Mouse (Mus musculus): ENCODE measurements around the gene Snd1. TPM values are rescaled to one million over a fixed set of nuclear protein-coding genes. Genes with fewer than 3 reads are reported as not detected.

Snd1 gene
- polyA plus RNA-seq, 2 experiments: 31.5 to 43.2 TPM

DNA sequence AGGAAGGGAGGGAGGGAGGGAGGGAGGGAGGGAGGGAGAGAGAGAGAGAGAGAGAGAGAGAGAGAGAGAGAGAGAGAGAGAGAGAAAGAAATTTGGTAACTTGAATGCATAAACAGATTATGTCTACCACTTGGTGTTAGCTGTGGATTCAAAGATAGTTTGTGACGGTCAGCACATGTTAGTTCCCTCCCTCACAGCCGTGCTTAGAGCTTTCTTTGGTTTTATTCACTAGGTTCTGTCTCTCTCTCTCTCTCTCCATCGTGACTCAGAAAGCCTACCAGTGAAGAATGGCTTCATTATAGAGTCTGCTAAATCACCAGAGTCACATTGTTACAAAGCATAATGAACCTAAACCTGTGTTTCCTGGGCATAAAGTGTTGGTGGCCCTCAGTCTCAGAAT, 210.1 kb downstream of the Snd1 start:
- Histone ChIP-seq H3K36me3 (replicated peaks; ENCODE audit: control insufficient read depth, insufficient read depth, low read depth) (no peaks in the 10 kb centered on the region), H3K27ac (no peak overlapping the region), H3K4me3 (ENCODE audit: insufficient read depth in 1 of 2, low read depth in 2 of 2, low read length in 2 of 2) (no peak overlapping the region), H3K4me2 (ENCODE audit: low read depth) (no peak overlapping the region), H3K9ac (replicated peaks) (no peak overlapping the region), H3K9me3 (ENCODE audit: control insufficient read depth, low read length) (no peaks in the 10 kb centered on the region), H3K4me1 (replicated peaks; ENCODE audit: control insufficient read depth in 2 of 2, insufficient read depth in 2 of 2, low read length in 1 of 2) (no peaks in the 10 kb centered on the region; a peak in 1 of 4 replicates), H3K27me3 (ENCODE audit: control insufficient read depth, insufficient read depth, low read length) (no peaks in the 10 kb centered on the region)
- 55% methylated on average over 3 of the region's 3 CpGs for WGBS (ENCODE audit: insufficient replicate concordance)
- ATAC-seq (ENCODE audit: insufficient read depth): no peak
- DNase-seq (ENCODE audit: low read depth in 3 of 3, low spot score in 3 of 3): no peak
- TF ChIP-seq CTCF (IDR thresholded peaks at IDR 0.05; ENCODE audit: low read depth): no peak
- no peak for TF ChIP-seq EP300 (IDR thresholded peaks at IDR 0.05; ENCODE audit: low read depth)

DNA sequence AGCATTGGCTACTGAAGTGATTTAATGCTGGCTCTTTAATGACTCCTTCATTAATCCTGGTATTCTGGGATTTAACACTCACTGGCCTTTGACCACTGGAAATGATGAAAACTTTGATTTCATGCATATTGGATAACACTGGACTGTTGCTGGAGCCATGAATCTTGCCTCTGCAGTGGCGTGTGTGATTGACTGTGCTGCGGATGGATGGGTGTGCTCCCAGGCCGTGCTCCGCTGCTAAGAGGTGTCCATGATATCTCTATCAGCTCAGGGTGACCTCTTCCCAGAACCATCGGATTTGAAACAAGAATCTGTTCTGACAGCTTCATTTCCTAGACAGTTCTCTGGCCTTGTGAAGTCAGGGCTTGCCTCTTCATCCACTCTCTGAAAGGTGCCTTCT, 210.8 kb downstream of the Snd1 start:
- WGBS (ENCODE audit: insufficient replicate concordance): 62% methylated on average over 5 of the region's 5 CpGs
- H3K4me1 ChIP-seq (replicated peaks; ENCODE audit: control insufficient read depth in 2 of 2, insufficient read depth in 2 of 2, low read length in 1 of 2): no peaks in the 10 kb centered on the region; a peak in 1 of 4 replicates
- TF ChIP-seq CTCF (IDR thresholded peaks at IDR 0.05; ENCODE audit: low read depth) (no peak), EP300 (IDR thresholded peaks at IDR 0.05; ENCODE audit: low read depth) (no peak)
- no peaks in the 10 kb centered on the region for H3K9me3 ChIP-seq (ENCODE audit: control insufficient read depth, low read length)
- DNase-seq (ENCODE audit: low read depth in 3 of 3, low spot score in 3 of 3) (no peak), ATAC-seq (ENCODE audit: insufficient read depth) (no peak)
- H3K9ac ChIP-seq (replicated peaks): no peak overlapping the region
- H3K4me3 ChIP-seq (ENCODE audit: insufficient read depth in 1 of 2, low read depth in 2 of 2, low read length in 2 of 2): no peak overlapping the region
- H3K36me3 ChIP-seq (replicated peaks; ENCODE audit: control insufficient read depth, insufficient read depth, low read depth): no peaks in the 10 kb centered on the region
- no peak overlapping the region for H3K27ac ChIP-seq
- no peak overlapping the region for H3K4me2 ChIP-seq (ENCODE audit: low read depth)
- no peaks in the 10 kb centered on the region for H3K27me3 ChIP-seq (ENCODE audit: control insufficient read depth, insufficient read depth, low read length)

DNA sequence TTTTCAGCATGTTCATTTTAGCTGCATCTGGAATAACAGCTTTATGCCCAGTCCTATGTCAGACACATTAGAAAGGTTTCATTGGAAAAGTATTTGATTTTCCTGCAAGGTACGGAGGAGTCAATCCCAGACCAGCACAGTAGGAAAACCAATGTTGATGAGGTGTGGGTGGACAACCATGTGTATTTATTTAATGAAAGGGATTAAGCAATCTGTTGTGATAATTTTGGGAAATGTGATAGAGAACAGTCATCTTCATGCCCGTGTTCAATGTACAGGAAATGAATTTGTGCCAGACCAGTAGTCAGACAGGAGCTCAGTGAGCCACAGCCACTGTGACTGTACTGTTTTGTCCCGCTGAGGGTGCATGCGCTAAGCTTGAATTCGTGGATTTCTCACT, 212.8 kb downstream of the Snd1 start:
- Histone ChIP-seq H3K9ac (replicated peaks) (no peak overlapping the region), H3K27me3 (ENCODE audit: control insufficient read depth, insufficient read depth, low read length) (no peaks in the 10 kb centered on the region), H3K4me2 (ENCODE audit: low read depth) (no peak overlapping the region), H3K9me3 (ENCODE audit: control insufficient read depth, low read length) (no peaks in the 10 kb centered on the region), H3K4me3 (ENCODE audit: insufficient read depth in 1 of 2, low read depth in 2 of 2, low read length in 2 of 2) (no peak overlapping the region), H3K36me3 (replicated peaks; ENCODE audit: control insufficient read depth, insufficient read depth, low read depth) (no peaks in the 10 kb centered on the region), H3K27ac (no peak overlapping the region), H3K4me1 (replicated peaks; ENCODE audit: control insufficient read depth in 2 of 2, insufficient read depth in 2 of 2, low read length in 1 of 2) (no peaks in the 10 kb centered on the region)
- DNase-seq (ENCODE audit: low read depth in 3 of 3, low spot score in 3 of 3): no peak
- TF ChIP-seq CTCF (IDR thresholded peaks at IDR 0.05; ENCODE audit: low read depth) (no peak), EP300 (IDR thresholded peaks at IDR 0.05; ENCODE audit: low read depth) (no peak)
- 65% methylated on average over 5 of the region's 5 CpGs for WGBS (ENCODE audit: insufficient replicate concordance)
- no peak for ATAC-seq (ENCODE audit: insufficient read depth)

DNA sequence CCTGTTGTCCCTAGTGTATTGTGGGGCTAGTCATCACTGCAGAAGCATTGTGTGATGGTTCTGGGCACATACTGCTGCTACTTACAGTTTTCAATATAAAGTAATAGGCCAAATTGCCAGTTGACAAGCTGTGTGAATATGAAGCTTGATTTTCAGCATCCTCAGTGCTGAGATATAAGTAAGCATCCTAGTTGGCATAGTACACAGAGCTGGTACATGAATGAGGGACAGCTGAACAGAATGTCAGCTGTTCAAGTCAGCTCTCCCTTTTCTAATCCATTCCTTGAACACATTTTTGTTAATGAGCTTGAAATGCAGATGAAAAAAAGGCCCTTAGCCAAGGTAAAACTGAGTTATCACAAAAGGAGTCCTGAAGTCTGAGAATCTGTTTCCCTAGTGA, 217.7 kb downstream of the Snd1 start:
- H3K27me3 ChIP-seq (ENCODE audit: control insufficient read depth, insufficient read depth, low read length): no peaks in the 10 kb centered on the region
- peaks cover 2% of the 10 kb centered on the region; the same call in 1 of the 2 replicates for H3K36me3 ChIP-seq (replicated peaks; ENCODE audit: control insufficient read depth, insufficient read depth, low read depth)
- H3K4me2 ChIP-seq (ENCODE audit: low read depth): no peak overlapping the region
- no peak for DNase-seq (ENCODE audit: low read depth in 3 of 3, low spot score in 3 of 3)
- no peak overlapping the region for H3K27ac ChIP-seq
- H3K9me3 ChIP-seq (ENCODE audit: control insufficient read depth, low read length): no peaks in the 10 kb centered on the region
- no peaks in the 10 kb centered on the region for H3K4me1 ChIP-seq (replicated peaks; ENCODE audit: control insufficient read depth in 2 of 2, insufficient read depth in 2 of 2, low read length in 1 of 2)
- no peak for ATAC-seq (ENCODE audit: insufficient read depth)
- no peak overlapping the region for H3K9ac ChIP-seq (replicated peaks)
- TF ChIP-seq EP300 (IDR thresholded peaks at IDR 0.05; ENCODE audit: low read depth) (no peak), CTCF (IDR thresholded peaks at IDR 0.05; ENCODE audit: low read depth) (no peak)
- no peak overlapping the region for H3K4me3 ChIP-seq (ENCODE audit: insufficient read depth in 1 of 2, low read depth in 2 of 2, low read length in 2 of 2)

DNA sequence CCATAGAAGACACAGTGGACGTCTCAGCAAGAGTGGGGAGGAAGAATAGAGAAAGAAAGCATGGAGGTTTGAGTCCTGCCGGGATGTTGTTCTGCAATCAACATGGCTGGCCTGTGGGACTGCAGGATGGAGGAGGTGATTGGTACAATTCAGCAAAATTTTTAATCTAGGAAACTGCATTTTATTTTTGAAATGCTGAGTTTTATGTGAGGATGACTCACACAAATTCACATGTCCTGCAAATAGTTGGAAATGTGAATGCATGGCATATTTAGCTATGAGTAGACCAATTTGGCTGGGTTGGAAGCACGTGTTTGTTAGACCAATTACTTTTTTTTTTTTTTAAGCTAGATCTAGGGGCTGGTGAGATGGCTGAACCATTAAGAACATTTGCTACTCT, 222.3 kb downstream of the Snd1 start:
- H3K4me2 ChIP-seq (ENCODE audit: low read depth): no peak overlapping the region
- 72% methylated on average over 3 of the region's 3 CpGs for WGBS (ENCODE audit: insufficient replicate concordance)
- TF ChIP-seq EP300 (IDR thresholded peaks at IDR 0.05; ENCODE audit: low read depth): no peak
- no peak for TF ChIP-seq CTCF (IDR thresholded peaks at IDR 0.05; ENCODE audit: low read depth)
- no peak overlapping the region for H3K27ac ChIP-seq
- H3K4me1 ChIP-seq (replicated peaks; ENCODE audit: control insufficient read depth in 2 of 2, insufficient read depth in 2 of 2, low read length in 1 of 2): no peaks in the 10 kb centered on the region
- no peak overlapping the region for H3K4me3 ChIP-seq (ENCODE audit: insufficient read depth in 1 of 2, low read depth in 2 of 2, low read length in 2 of 2)
- ATAC-seq (ENCODE audit: insufficient read depth) (no peak), DNase-seq (ENCODE audit: low read depth in 3 of 3, low spot score in 3 of 3) (no peak)
- peaks cover 2% of the 10 kb centered on the region for H3K36me3 ChIP-seq (replicated peaks; ENCODE audit: control insufficient read depth, insufficient read depth, low read depth)
- H3K27me3 ChIP-seq (ENCODE audit: control insufficient read depth, insufficient read depth, low read length): no peaks in the 10 kb centered on the region
- no peak overlapping the region for H3K9ac ChIP-seq (replicated peaks)
- H3K9me3 ChIP-seq (ENCODE audit: control insufficient read depth, low read length): no peaks in the 10 kb centered on the region

Measured in liver, embryonic 14.5 days (tissue).